Mouse (Mus musculus): ENCODE measurements at regions not wholly inside any gene's neighbourhood (a gene's known extent, or its start where the extent isn't known, plus 50 kb on each side); places are given as distances from the start of the nearest gene placed in this dataset.

- Histone ChIP-seq H3K4me2 (ENCODE audit: low read depth, low read length) (no peak overlapping the region), H3K4me3 (ENCODE audit: low read length) (no peak overlapping the region), H3K36me3 (ENCODE audit: control insufficient read depth, insufficient read depth, low read length) (no peaks in the 10 kb centered on the region), H3K27ac (ENCODE audit: low read length) (no peak overlapping the region), H3K9me3 (ENCODE audit: control insufficient read depth, low read length) (no peaks in the 10 kb centered on the region), H3K4me1 (replicated peaks; ENCODE audit: control insufficient read depth, insufficient read depth, low read length) (peaks cover 4% of the 10 kb centered on the region; the same call in 1 of the 2 replicates), H3K27me3 (ENCODE audit: control insufficient read depth, insufficient read depth, low read depth, low read length) (no peaks in the 10 kb centered on the region), H3K9ac (ENCODE audit: low read length) (no peak overlapping the region)
- WGBS, result 74% methylated on average over 7 of the region's 7 CpGs
- ATAC-seq (ENCODE audit: low read depth), result no peak
Measured at GRCm38 (mm10) chr4:135046619-135047018, 73.8 kb upstream of the Runx3 start.

- Histone ChIP-seq H3K9me3 (ENCODE audit: control insufficient read depth, low read length) (no peaks in the 10 kb centered on the region), H3K36me3 (ENCODE audit: control insufficient read depth, insufficient read depth, low read length) (no peaks in the 10 kb centered on the region), H3K4me2 (ENCODE audit: low read depth, low read length) (no peak overlapping the region), H3K4me3 (ENCODE audit: low read length) (no peak overlapping the region), H3K27ac (ENCODE audit: low read length) (no peak overlapping the region), H3K9ac (ENCODE audit: low read length) (no peak overlapping the region), H3K27me3 (ENCODE audit: control insufficient read depth, insufficient read depth, low read depth, low read length) (no peaks in the 10 kb centered on the region), H3K4me1 (replicated peaks; ENCODE audit: control insufficient read depth, insufficient read depth, low read length) (peaks cover 4% of the 10 kb centered on the region; the same call in 1 of the 2 replicates)
- WGBS, result 39% methylated on average over 6 of the region's 6 CpGs
- ATAC-seq (ENCODE audit: low read depth), result peak; percentile 54; the same call in 1 of the 2 replicates
Measured at GRCm38 (mm10) chr4:135047251-135047650, 73.2 kb upstream of the Runx3 start.

GRCm38 (mm10) chr4:135047771-135048170, 72.7 kb upstream of the Runx3 start:
- H3K36me3 ChIP-seq (ENCODE audit: control insufficient read depth, insufficient read depth, low read length), result no peaks in the 10 kb centered on the region
- 46% methylated on average over 5 of the region's 5 CpGs for WGBS
- no peak overlapping the region for H3K4me3 ChIP-seq (ENCODE audit: low read length)
- H3K9ac ChIP-seq (ENCODE audit: low read length), result no peak overlapping the region
- H3K4me2 ChIP-seq (ENCODE audit: low read depth, low read length), result no peak overlapping the region
- H3K27ac ChIP-seq (ENCODE audit: low read length), result no peak overlapping the region; the same call in 1 of the 2 replicates
- H3K9me3 ChIP-seq (ENCODE audit: control insufficient read depth, low read length), result 0 out of 2 replicates have a peak, but pooled peaks cover under 1% of the 10 kb centered on the region
- H3K27me3 ChIP-seq (ENCODE audit: control insufficient read depth, insufficient read depth, low read depth, low read length), result no peaks in the 10 kb centered on the region
- H3K4me1 ChIP-seq (replicated peaks; ENCODE audit: control insufficient read depth, insufficient read depth, low read length), result peaks cover 4% of the 10 kb centered on the region; the same call in 1 of the 2 replicates
- ATAC-seq (ENCODE audit: low read depth), result peak; percentile 70; the same call in 1 of the 2 replicates

GRCm38 (mm10) chr4:135049924-135050323, 70.5 kb upstream of the Runx3 start:
- no peak overlapping the region for H3K4me3 ChIP-seq (ENCODE audit: low read length)
- H3K9me3 ChIP-seq (ENCODE audit: control insufficient read depth, low read length), result peaks cover 4% of the 10 kb centered on the region; the same call in 1 of the 2 replicates
- H3K4me1 ChIP-seq (replicated peaks; ENCODE audit: control insufficient read depth, insufficient read depth, low read length), result peaks cover 8% of the 10 kb centered on the region; the same call in 1 of the 2 replicates
- H3K4me2 ChIP-seq (ENCODE audit: low read depth, low read length), result no peak overlapping the region
- H3K9ac ChIP-seq (ENCODE audit: low read length), result no peak overlapping the region
- no peak for ATAC-seq (ENCODE audit: low read depth)
- no peaks in the 10 kb centered on the region for H3K27me3 ChIP-seq (ENCODE audit: control insufficient read depth, insufficient read depth, low read depth, low read length)
- 78% methylated on average over 10 of the region's 10 CpGs for WGBS
- H3K36me3 ChIP-seq (ENCODE audit: control insufficient read depth, insufficient read depth, low read length), result no peaks in the 10 kb centered on the region
- no peak overlapping the region for H3K27ac ChIP-seq (ENCODE audit: low read length)

- Histone ChIP-seq H3K36me3 (ENCODE audit: control insufficient read depth, insufficient read depth, low read length) (no peaks in the 10 kb centered on the region), H3K9ac (ENCODE audit: low read length) (no peak overlapping the region), H3K4me3 (ENCODE audit: low read length) (no peak overlapping the region), H3K4me1 (replicated peaks; ENCODE audit: control insufficient read depth, insufficient read depth, low read length) (peaks cover 8% of the 10 kb centered on the region; the same call in 1 of the 2 replicates), H3K4me2 (ENCODE audit: low read depth, low read length) (no peak overlapping the region), H3K9me3 (ENCODE audit: control insufficient read depth, low read length) (peaks cover 4% of the 10 kb centered on the region; the same call in 1 of the 2 replicates), H3K27me3 (ENCODE audit: control insufficient read depth, insufficient read depth, low read depth, low read length) (no peaks in the 10 kb centered on the region), H3K27ac (ENCODE audit: low read length) (no peak overlapping the region)
- ATAC-seq (ENCODE audit: low read depth), result no peak
- WGBS, result 74% methylated on average over 11 of the region's 11 CpGs
Measured at GRCm38 (mm10) chr4:135051466-135051865, 69.0 kb upstream of the Runx3 start.

GRCm38 (mm10) chr4:135053585-135053984, 66.9 kb upstream of the Runx3 start:
- Histone ChIP-seq H3K9ac (ENCODE audit: low read length) (no peak overlapping the region), H3K36me3 (ENCODE audit: control insufficient read depth, insufficient read depth, low read length) (no peaks in the 10 kb centered on the region), H3K4me2 (ENCODE audit: low read depth, low read length) (no peak overlapping the region), H3K4me3 (ENCODE audit: low read length) (no peak overlapping the region), H3K27ac (ENCODE audit: low read length) (no peak overlapping the region), H3K27me3 (ENCODE audit: control insufficient read depth, insufficient read depth, low read depth, low read length) (no peaks in the 10 kb centered on the region), H3K9me3 (ENCODE audit: control insufficient read depth, low read length) (peaks cover 4% of the 10 kb centered on the region; the same call in 1 of the 2 replicates), H3K4me1 (replicated peaks; ENCODE audit: control insufficient read depth, insufficient read depth, low read length) (0 out of 2 replicates have a peak, but pooled peaks cover 4% of the 10 kb centered on the region)
- 85% methylated on average over 11 of the region's 11 CpGs for WGBS
- no peak for ATAC-seq (ENCODE audit: low read depth)

- Histone ChIP-seq H3K27me3 (ENCODE audit: control insufficient read depth, insufficient read depth, low read depth, low read length) (no peaks in the 10 kb centered on the region), H3K27ac (ENCODE audit: low read length) (no peak overlapping the region), H3K4me3 (ENCODE audit: low read length) (no peak overlapping the region), H3K4me2 (ENCODE audit: low read depth, low read length) (no peak overlapping the region), H3K36me3 (ENCODE audit: control insufficient read depth, insufficient read depth, low read length) (no peaks in the 10 kb centered on the region), H3K9ac (ENCODE audit: low read length) (no peak overlapping the region), H3K4me1 (replicated peaks; ENCODE audit: control insufficient read depth, insufficient read depth, low read length) (0 out of 2 replicates have a peak, but pooled peaks cover 4% of the 10 kb centered on the region), H3K9me3 (ENCODE audit: control insufficient read depth, low read length) (peaks cover 4% of the 10 kb centered on the region; the same call in 1 of the 2 replicates)
- whole genome bisulfite sequencing, result 38% methylated on average over 10 of the region's 10 CpGs
- ATAC-seq (ENCODE audit: low read depth), result peak; percentile 45; the same call in 1 of the 2 replicates
Measured at GRCm38 (mm10) chr4:135054353-135054752, 66.1 kb upstream of the Runx3 start.

GRCm38 (mm10) chr4:135056371-135056770, 64.1 kb upstream of the Runx3 start:
- Histone ChIP-seq H3K27ac (ENCODE audit: low read length) (no peak overlapping the region), H3K4me2 (ENCODE audit: low read depth, low read length) (no peak overlapping the region), H3K4me3 (ENCODE audit: low read length) (no peak overlapping the region), H3K9me3 (ENCODE audit: control insufficient read depth, low read length) (peaks cover 4% of the 10 kb centered on the region; the same call in 1 of the 2 replicates), H3K36me3 (ENCODE audit: control insufficient read depth, insufficient read depth, low read length) (no peaks in the 10 kb centered on the region), H3K27me3 (ENCODE audit: control insufficient read depth, insufficient read depth, low read depth, low read length) (no peaks in the 10 kb centered on the region), H3K4me1 (replicated peaks; ENCODE audit: control insufficient read depth, insufficient read depth, low read length) (0 out of 2 replicates have a peak, but pooled peaks cover 4% of the 10 kb centered on the region), H3K9ac (ENCODE audit: low read length) (no peak overlapping the region)
- no peak for ATAC-seq (ENCODE audit: low read depth)
- WGBS, result 92% methylated on average over 7 of the region's 7 CpGs

- no peak overlapping the region for H3K9ac ChIP-seq (ENCODE audit: low read length)
- ATAC-seq (ENCODE audit: low read depth), result no peak
- H3K36me3 ChIP-seq (ENCODE audit: control insufficient read depth, insufficient read depth, low read length), result no peaks in the 10 kb centered on the region
- WGBS, result 80% methylated on average over 11 of the region's 11 CpGs
- no peaks in the 10 kb centered on the region for H3K27me3 ChIP-seq (ENCODE audit: control insufficient read depth, insufficient read depth, low read depth, low read length)
- peaks cover 4% of the 10 kb centered on the region; the same call in 1 of the 2 replicates for H3K9me3 ChIP-seq (ENCODE audit: control insufficient read depth, low read length)
- 0 out of 2 replicates have a peak, but pooled peaks cover 4% of the 10 kb centered on the region for H3K4me1 ChIP-seq (replicated peaks; ENCODE audit: control insufficient read depth, insufficient read depth, low read length)
- no peak overlapping the region for H3K4me3 ChIP-seq (ENCODE audit: low read length)
- H3K4me2 ChIP-seq (ENCODE audit: low read depth, low read length), result no peak overlapping the region
- H3K27ac ChIP-seq (ENCODE audit: low read length), result no peak overlapping the region
Measured at GRCm38 (mm10) chr4:135057286-135057685, 63.2 kb upstream of the Runx3 start.
